Mouse (Mus musculus) lung, postnatal 10 days (tissue): ENCODE data around the gene 2810459M11Rik.

Source experiments
- DNase-seq: peaks from one replicate; pipeline ENCODE4 v3.0.0; 2021

Gene 2810459M11Rik

GRCm38 (mm10) chr1:86053198-86053921 is 7.7 kb downstream of the 2810459M11Rik start:
- no peak for DNase-seq

DNA sequence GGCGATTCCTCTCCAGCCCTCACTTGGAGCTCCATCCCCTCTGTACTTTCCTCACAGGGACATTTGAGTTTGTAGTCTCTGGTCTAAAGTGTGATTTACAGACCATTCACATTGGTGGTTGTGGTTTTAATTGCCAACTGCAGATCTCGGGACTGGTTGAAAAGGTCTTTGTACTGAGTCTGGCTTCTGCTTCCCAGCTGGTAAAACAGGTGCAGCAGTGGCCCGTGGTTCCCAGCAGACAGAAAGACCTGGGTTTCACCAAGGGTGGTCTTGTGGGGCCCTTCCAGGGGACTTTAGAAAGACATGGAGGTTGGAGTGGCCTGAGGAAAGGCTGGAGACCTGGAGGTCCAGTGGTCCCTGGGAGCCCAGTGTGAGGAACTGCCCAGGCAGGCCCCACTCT is 9.3 kb downstream of the 2810459M11Rik start:
- no peak for DNase-seq

GRCm38 (mm10) chr1:86056284-86056683 is 10.6 kb downstream of the 2810459M11Rik start:
- DNase-seq, result no peak

DNA sequence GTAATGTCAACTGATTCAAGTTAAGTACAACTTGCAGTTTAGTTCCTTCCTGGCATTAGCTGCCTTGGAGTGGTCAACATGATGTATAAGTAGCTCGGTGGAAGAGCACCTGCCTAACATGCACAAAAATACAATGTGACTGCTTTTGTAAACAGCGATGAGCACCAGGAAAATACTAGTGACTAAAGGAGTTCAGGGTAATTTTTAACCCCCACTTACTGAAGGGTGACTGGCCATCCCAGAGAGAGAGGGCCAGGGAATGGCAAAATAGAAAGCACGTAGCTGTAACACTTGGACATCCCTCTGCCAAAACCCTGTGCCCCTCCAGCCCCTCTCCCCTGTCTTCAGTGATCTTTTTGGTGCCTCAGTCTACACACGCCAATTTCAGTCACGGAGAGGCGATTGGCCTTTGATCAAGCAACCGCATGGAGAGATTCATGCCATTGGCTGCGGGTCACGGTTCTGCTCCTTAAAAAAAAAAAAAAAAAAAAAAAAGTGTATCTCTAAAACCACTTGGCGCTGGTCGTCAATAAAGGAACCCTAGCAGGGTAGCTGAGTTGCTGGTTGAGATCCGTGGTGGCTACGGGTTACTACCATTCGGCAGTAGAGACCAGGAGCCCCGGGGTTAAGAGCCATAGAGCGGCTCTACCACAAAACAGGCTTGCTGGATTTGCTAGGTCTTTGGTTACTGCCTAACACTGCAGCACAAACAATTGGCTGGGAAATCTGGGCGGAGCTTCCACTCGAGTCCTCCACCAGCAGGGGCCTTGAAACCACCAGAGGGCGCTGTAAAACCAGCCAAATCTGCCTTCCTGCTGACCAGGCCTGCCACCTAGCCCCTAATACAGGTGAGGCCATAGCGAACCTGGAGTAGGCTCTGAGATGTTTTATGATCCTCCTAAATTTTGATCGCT is 13.4 kb downstream of the 2810459M11Rik start:
- peak; percentile 96 for DNase-seq

GRCm38 (mm10) chr1:86062523-86062922 is 16.9 kb downstream of the 2810459M11Rik start:
- DNase-seq, result no peak

DNA sequence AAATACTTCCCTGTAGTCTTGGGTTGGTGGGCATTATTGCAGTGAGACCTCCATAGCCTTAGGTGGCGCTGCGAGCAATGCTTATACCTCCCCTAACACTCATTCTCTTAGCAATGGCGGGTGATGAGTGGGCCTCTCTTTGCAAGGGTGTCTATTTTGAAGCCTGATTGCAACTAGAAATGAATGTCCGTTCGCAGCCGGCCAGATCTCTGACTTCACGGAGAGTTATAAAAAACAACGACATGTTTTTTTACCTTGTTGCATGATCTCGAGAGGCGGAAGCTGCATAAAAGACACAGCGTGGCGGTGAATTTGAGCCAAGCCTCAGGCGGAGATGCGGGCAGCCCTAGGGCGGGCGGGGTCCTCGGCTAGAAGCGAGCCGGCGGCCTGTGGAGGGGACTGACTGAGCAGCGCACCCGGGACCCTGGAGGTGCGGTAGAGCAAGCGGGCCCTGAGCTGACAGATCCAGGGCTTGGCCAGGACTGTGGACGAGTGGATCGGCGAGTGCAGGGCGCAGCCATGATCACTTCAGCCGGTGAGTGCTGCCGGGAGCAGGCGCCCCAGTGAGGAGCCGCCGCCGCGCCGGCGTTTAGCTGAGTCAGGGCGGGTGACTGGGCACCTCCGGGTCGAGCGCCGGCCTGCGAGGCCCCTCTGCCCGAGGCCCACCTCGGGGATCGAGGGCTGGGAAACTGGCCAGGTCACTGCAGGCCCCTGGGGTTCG is 18.8 kb downstream of the 2810459M11Rik start, which contains the start of gene Psmd1:
Gene Psmd1 (plus strand): TSS at position 117 of the 721 bp plus-strand sequence.
- DNase-seq, result peak; percentile 94

DNA sequence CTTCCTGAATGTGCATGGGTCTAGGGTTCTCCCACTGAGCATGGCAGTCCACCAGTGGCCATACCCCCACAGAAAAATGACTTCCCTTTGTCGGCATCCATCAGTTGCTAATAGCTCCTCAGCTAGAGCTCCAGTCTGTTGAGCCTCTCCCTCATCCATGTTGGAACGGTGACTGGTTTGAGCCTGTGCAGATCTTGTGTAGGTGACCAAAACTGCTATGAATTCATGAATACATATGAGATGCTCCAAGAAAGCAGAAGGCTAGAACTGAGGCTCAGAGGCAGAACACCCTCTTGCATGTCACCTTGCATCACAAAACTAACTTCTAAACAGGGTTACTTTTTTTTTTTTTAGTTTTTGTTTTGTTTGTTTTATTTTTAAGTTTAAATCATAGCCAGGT is 30.9 kb downstream of the 2810459M11Rik start:
- no peak for DNase-seq

DNA sequence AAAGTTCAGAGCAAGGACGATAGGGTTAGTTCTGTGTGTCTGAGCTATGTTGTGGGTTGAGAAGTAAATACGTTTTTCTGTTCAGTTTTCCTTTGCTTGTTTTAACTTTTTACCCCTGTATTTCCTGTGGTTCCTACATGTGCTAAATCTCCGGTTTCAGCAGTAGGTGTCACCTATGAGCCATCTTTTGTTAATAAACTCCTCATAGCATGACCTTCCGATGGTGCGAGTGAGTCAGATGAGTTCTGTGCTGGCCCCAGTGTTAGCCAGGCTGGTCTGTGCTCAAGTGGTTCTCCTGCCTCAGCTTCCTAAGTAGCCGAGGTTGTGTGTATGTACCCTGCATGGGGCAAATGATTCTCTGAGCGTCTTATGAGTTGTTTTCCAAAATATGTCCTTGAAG is 48.8 kb downstream of the 2810459M11Rik start:
- DNase-seq, result no peak

- no peak for DNase-seq
Observed at GRCm38 (mm10) chr1:86105054-86105453, 59.4 kb downstream of the 2810459M11Rik start.
